Mouse (Mus musculus): Measurements from ENCODE around the gene Arhgap20.

DNA sequence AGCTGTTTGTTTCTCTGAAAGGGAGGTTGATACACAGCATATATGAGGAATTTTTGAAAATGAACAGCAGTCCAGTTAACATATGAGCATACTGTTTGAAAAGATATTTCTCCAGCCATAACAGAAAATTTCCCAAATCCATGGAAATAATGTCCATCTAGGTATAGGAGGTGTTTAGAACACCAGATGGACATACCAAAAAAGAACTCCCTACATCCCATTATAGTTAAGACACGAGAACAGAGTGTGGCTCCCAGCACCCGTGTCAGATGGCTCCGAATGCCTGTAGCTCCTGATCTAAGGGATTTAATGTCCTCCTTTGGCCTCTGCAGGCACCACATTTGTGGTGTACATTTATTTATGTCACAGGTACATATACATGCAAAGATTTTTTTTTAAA, 99.1 kb downstream of the Arhgap20 start:
- TF ChIP-seq CTCF (IDR thresholded peaks at IDR 0.05): no peak
- TF ChIP-seq EP300 (IDR thresholded peaks at IDR 0.05; ENCODE audit: insufficient read depth, low read depth, low read length): no peak

Measured in heart, adult 2 months (tissue).